Mouse (Mus musculus): ENCODE measurements around the gene Prr27.

Prr27 gene

DNA sequence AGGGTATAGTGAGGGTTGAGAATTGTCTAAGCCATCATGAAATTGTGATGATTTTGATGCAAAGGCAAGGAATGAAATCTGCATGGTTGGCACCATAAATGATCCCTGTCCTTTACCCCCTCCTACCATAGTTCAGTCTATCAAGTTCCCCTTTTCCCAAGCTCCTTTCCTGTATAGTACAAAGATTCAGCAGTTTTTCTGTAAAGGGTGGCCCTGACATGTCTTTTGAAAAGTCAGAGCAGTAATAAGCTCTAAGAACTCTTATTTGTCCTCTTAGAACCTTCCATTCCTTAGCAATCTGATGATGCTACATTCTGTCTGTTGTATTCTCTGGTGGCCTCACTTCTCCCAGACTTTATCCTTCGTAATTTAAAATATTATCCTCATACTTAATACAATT, at the start of gene Prr27:
Prr27 (plus strand) TSS at position 301 of the 400 bp plus-strand sequence.
- no peak for DNase-seq (ENCODE audit: extremely low spot score, low read depth, low spot score)

DNA sequence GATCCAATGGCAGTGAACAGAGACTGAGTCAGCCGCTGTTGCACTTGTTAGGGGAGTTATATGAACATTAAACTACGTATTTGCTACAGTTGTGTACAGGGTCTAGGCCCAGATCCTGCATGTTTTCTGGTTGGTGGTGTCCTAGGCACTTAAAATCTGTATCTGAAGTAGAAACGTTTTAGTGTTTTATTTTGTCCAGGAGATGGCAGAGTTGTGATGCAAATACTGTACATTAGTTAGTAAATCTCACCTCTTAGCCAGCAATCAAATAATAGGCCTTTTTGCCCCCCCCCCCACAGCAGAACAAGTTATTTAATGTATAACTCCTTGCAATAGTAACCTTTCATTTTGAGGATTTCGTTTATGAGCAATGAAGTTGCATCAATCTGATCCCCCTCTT, 42.8 kb upstream of the Prr27 start:
- no peak for DNase-seq (ENCODE audit: extremely low spot score, low read depth, low spot score)

GRCm38 (mm10) chr5:87807782-87808181, 17.7 kb upstream of the Prr27 start, which contains the start of gene Csn1s2b:
Csn1s2b (plus strand) TSS chr5:87808082.
- DNase-seq (ENCODE audit: extremely low spot score, low read depth, low spot score) = no peak

- DNase-seq (ENCODE audit: extremely low spot score, low read depth, low spot score) = no peak
Measured at GRCm38 (mm10) chr5:87809253-87809652, 16.2 kb upstream of the Prr27 start.

DNA sequence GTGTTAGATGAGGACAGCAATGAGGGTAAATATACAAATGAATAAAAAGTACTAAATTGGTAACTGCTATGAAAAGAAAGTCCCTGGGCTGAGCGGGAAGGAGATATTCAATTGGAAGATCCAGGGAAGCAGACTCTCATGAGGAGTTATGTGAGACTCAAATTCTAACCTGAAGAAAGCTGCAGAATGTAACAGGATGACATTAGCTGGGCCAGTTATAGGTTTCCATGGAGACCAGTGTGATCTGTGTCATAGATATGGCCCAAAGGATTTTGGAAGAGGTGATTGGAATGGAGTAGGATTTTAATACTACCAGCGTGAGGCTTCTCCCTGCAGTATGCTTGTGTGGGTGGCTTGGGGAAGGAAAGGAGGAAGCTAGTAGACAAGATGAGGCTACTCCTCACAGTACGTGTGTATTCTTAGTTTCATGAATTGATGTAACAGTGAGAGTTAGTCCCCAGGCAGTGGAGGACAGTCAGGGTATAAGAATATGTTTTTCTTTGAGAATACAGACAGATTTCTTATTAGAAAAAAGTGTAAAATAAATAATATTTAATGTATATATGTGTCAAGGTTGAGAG, 29.7 kb downstream of the Prr27 start:
- no peak for DNase-seq (ENCODE audit: extremely low spot score, low read depth, low spot score)

DNA sequence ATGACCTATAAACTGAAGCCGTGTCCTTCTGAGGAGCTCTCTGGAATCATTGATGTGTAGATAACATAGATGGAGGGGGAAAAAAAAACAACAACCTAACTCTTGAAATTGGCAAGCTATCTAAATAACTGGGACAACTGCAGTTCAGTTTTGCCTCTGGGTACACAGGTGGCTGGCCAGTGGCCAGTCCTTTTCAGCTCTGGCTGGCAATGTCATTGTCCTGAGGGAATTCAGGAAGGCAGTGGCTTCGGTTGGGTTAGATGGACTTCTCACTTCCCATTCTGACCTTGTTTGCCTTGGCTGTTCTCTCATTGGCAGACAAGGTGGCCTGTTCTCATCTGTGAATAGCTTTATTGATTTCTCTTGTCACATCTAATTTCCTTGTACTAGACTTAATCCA, 44.6 kb downstream of the Prr27 start:
- DNase-seq (ENCODE audit: extremely low spot score, low read depth, low spot score) = no peak

GRCm38 (mm10) chr5:87871423-87871822, 45.9 kb downstream of the Prr27 start:
- no peak for DNase-seq (ENCODE audit: extremely low spot score, low read depth, low spot score)

DNA sequence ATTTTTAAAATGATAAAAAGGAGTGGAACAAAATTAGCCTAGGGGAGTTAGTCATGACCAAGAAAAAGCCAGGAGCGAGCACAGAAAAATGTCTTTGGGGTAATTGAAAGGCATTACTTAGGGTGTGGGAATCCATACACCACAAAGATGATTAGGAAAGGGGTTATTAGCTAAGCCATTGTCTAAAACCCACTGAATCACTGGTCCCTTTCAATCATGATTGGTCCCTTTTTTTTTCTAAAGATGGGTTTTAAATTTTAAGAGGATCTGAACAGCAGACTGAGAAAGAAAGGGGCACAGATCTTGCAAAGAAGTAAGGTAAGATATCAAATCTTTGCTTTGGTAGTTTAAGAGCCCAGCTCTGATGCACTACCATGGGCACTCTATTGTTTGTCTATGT, 59.2 kb downstream of the Prr27 start, which contains the start of gene Odam:
Odam (plus strand) TSS at position 301 of the 400 bp plus-strand sequence.
- DNase-seq (ENCODE audit: extremely low spot score, low read depth, low spot score) = no peak
